Mouse (Mus musculus): ENCODE data around the gene Gm19345. TPM values are rescaled to one million over a fixed set of nuclear protein-coding genes. Genes with fewer than 3 reads are reported as not detected.
A peak's percentile ranks its signal among the peaks of the same experiment; 100 is the strongest.

The Gm19345 gene
- polyA plus RNA-seq, 1 experiment from 2014 or later: not detected

DNA sequence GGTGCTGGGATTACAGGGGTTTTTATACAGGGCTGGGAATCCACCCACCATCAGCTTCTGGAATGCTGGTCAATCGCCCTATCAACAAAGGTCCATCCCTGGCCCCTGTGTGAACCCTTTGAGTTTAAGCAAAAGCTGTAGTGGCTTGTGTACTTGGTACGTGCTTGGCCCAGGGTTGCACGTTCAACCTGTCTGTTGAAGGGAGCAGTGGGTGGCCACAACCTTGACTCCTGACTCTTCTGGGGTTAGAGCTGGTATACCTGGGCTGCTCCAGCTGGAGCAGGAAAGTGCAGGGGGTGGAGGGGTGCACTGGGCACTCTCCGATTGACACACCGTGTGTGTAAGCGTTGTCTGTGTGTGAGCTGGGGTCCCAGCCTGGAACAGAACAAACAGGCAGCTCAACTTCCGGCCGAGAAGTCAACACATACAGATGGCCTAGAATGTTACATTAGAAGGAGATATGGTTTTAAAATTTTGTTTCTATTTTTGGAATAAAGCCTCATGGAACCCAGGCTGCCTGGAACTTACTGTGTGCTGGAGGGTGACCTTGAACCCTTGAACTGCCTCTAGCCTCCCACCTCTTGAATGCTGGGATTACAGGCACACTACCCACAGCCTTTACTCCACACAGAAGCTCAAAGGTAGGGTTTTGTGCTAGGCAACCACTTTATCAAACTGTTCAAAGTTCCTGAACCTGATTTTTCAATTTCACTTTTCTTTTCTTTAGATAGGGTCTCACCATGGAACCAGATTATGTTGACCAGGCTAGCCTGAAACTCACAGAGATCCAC, 13.6 kb downstream of the Gm19345 start:
- no peak overlapping the region for H3K4me3 ChIP-seq
- no peaks in the 10 kb centered on the region for H3K36me3 ChIP-seq
- H3K4me1 ChIP-seq: no peaks in the 10 kb centered on the region
- H3K27me3 ChIP-seq (ENCODE audit: low read depth, poor library complexity, severe bottlenecking): no peaks in the 10 kb centered on the region
- WGBS: 81% methylated on average over 8 of the region's 8 CpGs
- H3K9me3 ChIP-seq (replicated peaks): no peaks in the 10 kb centered on the region
- no peak overlapping the region for H3K27ac ChIP-seq
- no peak for DNase-seq (ENCODE audit: low spot score)

DNA sequence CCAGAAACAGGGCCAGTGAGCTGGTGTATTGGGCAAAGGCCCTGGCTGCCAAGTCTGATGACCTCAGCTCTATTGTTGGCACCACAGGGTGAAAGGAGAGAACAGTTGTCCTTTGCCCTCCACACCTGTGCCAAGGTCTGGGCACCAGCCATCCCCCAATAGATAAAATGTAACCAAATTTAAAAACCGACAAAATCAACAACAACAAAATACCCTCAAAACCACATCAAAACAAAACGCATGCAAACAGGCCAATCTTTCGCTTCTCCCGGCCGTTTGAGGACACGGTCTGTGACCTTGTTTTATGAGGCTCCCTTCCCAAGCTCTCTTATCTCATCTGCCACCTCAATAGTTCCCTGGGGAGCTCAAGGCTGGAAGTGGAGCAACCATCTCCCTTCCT, 14.7 kb downstream of the Gm19345 start:
- Histone ChIP-seq H3K9me3 (replicated peaks) (no peaks in the 10 kb centered on the region), H3K27me3 (ENCODE audit: low read depth, poor library complexity, severe bottlenecking) (no peaks in the 10 kb centered on the region), H3K4me3 (no peak overlapping the region), H3K36me3 (no peaks in the 10 kb centered on the region), H3K4me1 (no peaks in the 10 kb centered on the region), H3K27ac (no peak overlapping the region)
- WGBS: 84% methylated on average over 6 of the region's 6 CpGs
- DNase-seq (ENCODE audit: low spot score): no peak

- no peak overlapping the region for H3K4me3 ChIP-seq
- no peaks in the 10 kb centered on the region for H3K27me3 ChIP-seq (ENCODE audit: low read depth, poor library complexity, severe bottlenecking)
- H3K36me3 ChIP-seq: no peaks in the 10 kb centered on the region
- H3K27ac ChIP-seq: no peak overlapping the region
- H3K9me3 ChIP-seq (replicated peaks): no peaks in the 10 kb centered on the region
- no peaks in the 10 kb centered on the region for H3K4me1 ChIP-seq
- WGBS: 90% methylated on average over 16 of the region's 16 CpGs
- no peak for DNase-seq (ENCODE audit: low spot score)
Measured at GRCm38 (mm10) chr7:19867751-19868399, 16.1 kb downstream of the Gm19345 start.

DNA sequence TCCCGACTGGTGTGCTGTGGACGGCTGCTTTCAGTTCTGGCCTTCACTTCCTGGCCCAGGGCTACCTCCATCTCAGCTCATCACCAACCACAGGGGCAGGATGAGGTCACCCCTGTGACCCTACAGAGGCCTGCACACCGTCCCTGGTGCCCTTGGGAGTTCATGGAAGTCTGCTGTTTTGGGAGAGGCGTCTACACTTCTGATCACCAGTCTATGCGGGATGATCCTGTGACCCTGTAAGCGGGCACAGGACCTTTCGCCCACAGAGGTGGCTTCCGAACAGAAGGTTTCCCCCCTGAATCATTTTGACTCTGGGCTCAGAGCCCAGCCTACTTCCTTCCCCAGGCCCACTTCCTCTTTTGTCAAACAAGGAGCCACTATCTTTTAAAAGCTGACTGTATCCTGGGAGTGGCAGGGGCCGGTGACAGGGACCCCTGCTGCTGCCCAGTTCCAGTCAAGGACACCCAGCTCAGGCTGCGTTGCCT, 19.4 kb downstream of the Gm19345 start:
- WGBS: 72% methylated on average over 10 of the region's 10 CpGs

DNA sequence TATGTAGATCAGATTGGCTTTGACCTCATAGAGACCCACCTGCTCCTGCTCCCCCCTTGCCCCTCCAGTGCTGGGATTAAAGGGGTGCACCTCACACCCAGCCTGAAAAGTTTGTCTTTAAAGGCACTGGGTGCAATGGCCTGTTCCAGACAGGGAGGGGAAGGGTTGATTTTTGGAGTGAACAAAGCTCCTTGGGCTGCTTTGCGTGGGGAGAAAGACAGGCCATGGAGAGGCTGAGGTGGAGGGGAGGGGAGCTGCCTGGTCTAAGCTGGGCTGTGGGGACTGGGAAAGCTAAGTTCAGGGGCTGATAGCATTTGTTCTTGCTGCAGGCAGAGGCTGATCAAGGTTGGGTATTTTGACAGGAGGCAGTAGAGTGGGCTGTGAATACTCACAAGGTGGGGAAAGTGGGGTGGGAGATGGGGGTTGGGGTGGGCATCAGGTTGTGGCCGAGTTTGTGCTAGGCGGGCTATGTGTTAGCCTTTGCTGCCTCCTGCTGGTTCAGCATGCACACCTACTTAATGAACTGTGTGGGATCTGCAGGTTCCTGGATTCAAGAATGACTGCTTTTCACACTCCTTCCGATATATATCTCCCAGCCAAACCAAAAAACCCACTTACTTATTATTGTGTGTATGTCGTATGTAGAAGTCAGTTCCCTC, 20.3 kb downstream of the Gm19345 start:
- peak; percentile 37 for DNase-seq (ENCODE audit: low spot score)
- H3K36me3 ChIP-seq: no peaks in the 10 kb centered on the region
- no peaks in the 10 kb centered on the region for H3K27me3 ChIP-seq (ENCODE audit: low read depth, poor library complexity, severe bottlenecking)
- H3K9me3 ChIP-seq (replicated peaks): no peaks in the 10 kb centered on the region
- 44% methylated on average over 5 of the region's 5 CpGs for WGBS
- no peaks in the 10 kb centered on the region for H3K4me1 ChIP-seq
- H3K4me3 ChIP-seq: no peak overlapping the region
- no peak overlapping the region for H3K27ac ChIP-seq

More for the DNA sequence above, 19.4 kb downstream of the Gm19345 start:
- Histone ChIP-seq H3K4me1 (no peaks in the 10 kb centered on the region), H3K27me3 (ENCODE audit: low read depth, poor library complexity, severe bottlenecking) (no peaks in the 10 kb centered on the region), H3K9me3 (replicated peaks) (no peaks in the 10 kb centered on the region), H3K27ac (no peak overlapping the region), H3K4me3 (no peak overlapping the region), H3K36me3 (no peaks in the 10 kb centered on the region)
- DNase-seq (ENCODE audit: low spot score): no peak

DNA sequence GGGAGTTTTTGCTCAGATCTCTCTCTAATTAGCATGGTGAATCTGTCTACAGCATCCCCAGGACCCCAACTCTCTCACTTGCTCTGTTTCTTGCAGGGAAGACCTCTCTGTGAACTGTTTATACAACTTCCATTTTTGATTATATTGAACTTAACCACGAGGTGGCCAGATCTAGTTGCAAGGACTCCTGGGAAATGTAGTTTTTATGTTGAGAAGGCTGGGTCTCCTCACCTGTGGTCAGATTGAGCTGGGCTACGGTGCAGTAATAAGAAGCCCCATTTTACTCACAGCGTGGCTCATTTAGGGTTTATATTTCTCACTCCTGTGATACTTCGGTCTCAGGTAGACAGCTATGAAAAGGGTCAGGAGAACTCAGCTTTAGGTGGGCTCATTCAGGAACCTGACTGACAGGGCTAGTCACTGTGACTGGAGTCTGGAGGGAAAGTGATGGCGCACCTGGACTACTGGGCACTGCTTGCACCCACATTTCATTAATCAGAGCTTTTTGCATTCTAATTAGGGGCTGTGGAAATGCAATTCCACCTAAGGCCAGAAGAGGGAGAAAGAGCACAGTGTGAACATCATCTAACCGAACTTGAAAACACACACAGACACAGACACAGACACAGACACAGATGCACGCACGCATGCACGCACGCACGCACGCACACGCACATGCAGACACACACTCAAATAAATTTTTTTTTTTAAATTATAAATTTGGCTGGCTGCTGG, 24.3 kb downstream of the Gm19345 start:
- H3K27ac ChIP-seq: no peak overlapping the region
- H3K36me3 ChIP-seq: no peaks in the 10 kb centered on the region
- WGBS: 58% methylated on average over 13 of the region's 13 CpGs
- no peaks in the 10 kb centered on the region for H3K9me3 ChIP-seq (replicated peaks)
- no peaks in the 10 kb centered on the region for H3K27me3 ChIP-seq (ENCODE audit: low read depth, poor library complexity, severe bottlenecking)
- no peaks in the 10 kb centered on the region for H3K4me1 ChIP-seq
- DNase-seq (ENCODE audit: low spot score): no peak
- no peak overlapping the region for H3K4me3 ChIP-seq

- no peaks in the 10 kb centered on the region for H3K9me3 ChIP-seq (replicated peaks)
- no peak for DNase-seq (ENCODE audit: low spot score)
- 55% methylated on average over 14 of the region's 14 CpGs for WGBS
- no peaks in the 10 kb centered on the region for H3K27me3 ChIP-seq (ENCODE audit: low read depth, poor library complexity, severe bottlenecking)
- no peaks in the 10 kb centered on the region for H3K4me1 ChIP-seq
- H3K4me3 ChIP-seq: no peak overlapping the region
- H3K36me3 ChIP-seq: no peaks in the 10 kb centered on the region
- no peak overlapping the region for H3K27ac ChIP-seq
Measured at GRCm38 (mm10) chr7:19876781-19877425, 25.1 kb downstream of the Gm19345 start.

GRCm38 (mm10) chr7:19880754-19881153, 29.0 kb downstream of the Gm19345 start:
- no peaks in the 10 kb centered on the region for H3K4me1 ChIP-seq
- DNase-seq (ENCODE audit: low spot score): no peak
- H3K9me3 ChIP-seq (replicated peaks): no peaks in the 10 kb centered on the region
- H3K27ac ChIP-seq: no peak overlapping the region
- WGBS: 81% methylated on average over 8 of the region's 8 CpGs
- H3K36me3 ChIP-seq: no peaks in the 10 kb centered on the region
- no peaks in the 10 kb centered on the region for H3K27me3 ChIP-seq (ENCODE audit: low read depth, poor library complexity, severe bottlenecking)
- no peak overlapping the region for H3K4me3 ChIP-seq

DNA sequence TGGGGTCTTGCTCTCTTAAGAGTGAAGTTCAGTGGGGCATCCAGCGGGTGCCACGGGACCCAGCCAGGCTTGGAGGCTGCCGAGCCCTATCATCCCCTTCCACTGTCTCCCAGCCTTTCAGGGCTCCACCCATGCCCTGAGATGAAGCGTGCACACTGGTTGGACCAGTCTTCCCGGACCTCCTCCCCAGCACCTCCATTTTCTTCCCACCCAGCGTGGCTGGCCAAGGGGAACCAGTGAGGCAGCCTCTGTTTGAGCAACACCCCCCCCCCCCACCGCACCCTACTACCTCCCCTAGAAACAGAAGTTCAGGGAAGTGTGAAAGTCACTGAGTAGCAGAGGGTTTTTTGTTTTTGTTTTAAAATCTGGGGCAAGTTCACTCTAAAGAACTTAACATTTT, 36.0 kb downstream of the Gm19345 start, which contains the start of gene Ceacam19:
TSS of gene Ceacam19 (minus strand) at position 117 of the 400 bp plus-strand sequence.
- 77% methylated on average over 7 of the region's 7 CpGs for WGBS
- Histone ChIP-seq H3K4me3 (no peak within 1 kb of the TSS), H3K9me3 (replicated peaks) (no peaks in the 10 kb centered on the region), H3K36me3 (no peaks in the 10 kb centered on the region), H3K27ac (no peak within 1 kb of the TSS), H3K27me3 (ENCODE audit: low read depth, poor library complexity, severe bottlenecking) (no peaks in the 10 kb centered on the region), H3K4me1 (no peaks in the 10 kb centered on the region)
- DNase-seq (ENCODE audit: low spot score): no peak

- Histone ChIP-seq H3K27ac (no peak overlapping the region), H3K4me1 (no peaks in the 10 kb centered on the region), H3K4me3 (no peak overlapping the region), H3K9me3 (replicated peaks) (no peaks in the 10 kb centered on the region), H3K36me3 (no peaks in the 10 kb centered on the region), H3K27me3 (ENCODE audit: low read depth, poor library complexity, severe bottlenecking) (no peaks in the 10 kb centered on the region)
- DNase-seq (ENCODE audit: low spot score): peak; percentile 53
- WGBS: 48% methylated on average over 8 of the region's 8 CpGs
Measured at GRCm38 (mm10) chr7:19889881-19890280, 38.1 kb downstream of the Gm19345 start.

All from limb, embryonic 10.5 days (tissue).